Mouse (Mus musculus): ENCODE measurements at regions not wholly inside any gene's neighbourhood (a gene's known extent, or its start where the extent isn't known, plus 50 kb on each side); places are given as distances from the start of the nearest gene placed in this dataset.

DNA sequence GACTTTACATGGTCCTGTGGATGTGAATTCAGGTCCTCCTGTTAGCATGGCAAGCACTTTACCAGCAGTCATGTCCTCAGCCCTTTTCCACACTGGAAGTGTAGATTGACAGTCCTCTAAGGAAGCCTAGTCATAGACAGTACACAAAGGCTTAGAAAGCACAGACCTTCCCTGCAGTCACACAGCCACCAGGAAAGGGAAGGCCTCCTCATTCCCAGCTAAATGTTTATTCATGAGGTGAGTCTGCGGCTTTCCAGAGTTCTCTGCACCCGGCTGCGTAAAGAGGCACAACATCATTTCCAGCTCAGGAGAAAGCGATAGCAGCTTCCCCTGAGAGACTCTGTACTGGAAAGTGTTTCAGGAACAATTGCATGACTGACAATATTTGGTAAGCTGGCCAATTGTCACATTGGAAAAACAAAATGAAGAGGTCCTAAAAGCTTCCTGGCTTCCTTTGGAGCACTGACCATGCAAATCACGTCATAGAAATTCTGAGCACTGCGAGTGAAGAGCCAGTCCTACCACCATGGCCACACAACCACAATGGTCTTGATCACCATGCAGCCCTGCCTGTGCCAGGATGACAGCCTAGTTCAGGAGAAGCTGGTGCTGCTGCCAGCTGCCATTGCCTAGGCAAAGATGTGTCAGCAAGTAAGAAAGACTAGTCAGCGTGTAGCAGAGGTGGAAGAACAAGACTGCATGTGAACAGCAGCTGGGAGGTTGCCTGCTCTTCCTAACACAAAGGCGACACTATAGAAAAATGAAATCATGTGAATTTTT lies 252.2 kb upstream of the Tbl1xr1 start:
- DNase-seq: peak; percentile 36

DNA sequence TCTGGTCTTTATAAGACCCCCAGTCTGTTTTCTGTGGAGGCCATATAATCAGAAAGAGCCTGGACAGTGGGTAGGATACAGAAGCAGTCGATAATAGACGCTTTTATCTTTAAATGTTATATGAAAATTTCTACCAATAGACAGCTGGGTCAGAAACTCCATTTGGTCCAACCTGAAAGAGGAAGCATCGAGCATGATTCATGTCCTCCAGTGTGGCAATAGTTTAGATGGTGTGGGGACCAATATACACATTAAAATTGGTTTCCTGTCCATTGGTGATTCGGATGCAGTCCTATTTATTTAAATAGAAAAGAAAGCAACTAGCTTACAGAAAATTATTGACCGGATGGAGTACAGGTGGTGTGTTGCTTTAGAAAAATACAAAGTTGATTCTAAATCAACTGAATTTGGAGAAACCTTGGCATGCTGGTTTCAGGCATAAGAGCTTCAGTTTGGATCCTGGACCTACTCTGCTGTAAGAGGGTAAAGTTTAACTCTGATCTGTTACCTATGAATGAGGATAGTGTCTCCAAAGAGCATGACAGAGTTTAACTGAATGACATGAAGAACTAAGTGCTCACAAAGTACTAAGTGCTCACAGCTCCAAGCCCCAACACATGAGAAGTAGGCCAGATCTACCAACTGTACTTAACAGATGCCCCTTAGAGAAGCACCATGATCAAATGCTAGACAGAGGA lies 251.4 kb upstream of the Tbl1xr1 start:
- DNase-seq: no peak

DNA sequence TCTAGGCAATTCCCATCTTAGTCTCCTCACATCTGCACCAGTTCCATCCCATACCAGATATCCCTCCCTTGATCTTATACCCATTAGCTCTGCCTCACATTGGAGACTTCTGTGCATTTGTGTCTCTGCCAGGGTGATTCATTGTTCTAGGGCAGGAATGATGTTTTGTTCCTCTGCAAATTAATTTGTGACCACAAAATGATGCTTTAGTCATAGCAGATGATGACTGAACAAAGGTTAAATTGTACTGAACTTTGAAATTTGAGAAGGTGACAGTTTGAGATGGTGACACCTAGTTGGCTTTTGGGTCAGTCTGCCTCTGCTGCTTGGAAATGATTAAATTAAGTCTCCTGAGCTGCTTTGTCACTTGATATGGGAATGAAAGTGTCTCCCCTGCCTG lies 248.8 kb upstream of the Tbl1xr1 start:
- DNase-seq: no peak

DNA sequence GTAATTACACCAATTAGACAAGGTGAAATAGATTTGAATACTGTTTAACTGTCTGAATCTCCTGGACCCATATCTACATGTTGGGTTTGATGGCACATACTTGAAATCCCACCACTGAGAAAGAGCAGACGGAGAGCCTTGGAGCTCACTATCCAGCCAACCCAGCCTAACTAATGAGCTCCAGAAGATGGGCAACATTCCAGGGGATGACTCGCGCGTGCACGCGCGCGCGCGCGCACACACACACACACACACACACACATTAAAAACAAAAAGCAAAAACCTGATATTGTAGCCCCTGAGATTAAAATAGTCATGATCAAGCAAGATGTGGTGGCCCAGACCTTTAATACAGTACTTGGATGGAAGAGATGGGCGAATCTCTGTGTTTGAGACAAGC lies 243.3 kb upstream of the Tbl1xr1 start:
- no peak for DNase-seq

DNA sequence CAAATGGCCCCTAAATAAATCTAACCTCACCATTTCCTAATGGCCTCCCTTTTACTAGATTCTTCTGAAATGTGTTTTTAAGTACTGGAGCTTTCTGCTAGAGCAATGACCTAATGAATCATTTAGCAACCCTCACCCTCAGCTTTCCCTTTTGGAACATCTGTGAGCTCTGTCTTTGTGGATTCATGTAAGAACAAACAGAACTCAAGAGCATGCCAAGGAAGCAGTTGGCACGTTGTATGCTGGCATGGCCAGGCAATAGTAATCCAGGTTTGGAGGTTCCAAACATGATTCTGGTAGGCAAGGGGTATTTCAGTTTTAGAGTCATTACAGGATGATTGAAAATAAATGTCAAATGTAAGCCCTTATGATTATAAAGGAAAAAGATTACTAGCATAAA lies 240.9 kb upstream of the Tbl1xr1 start:
- peak; percentile 49 for DNase-seq

DNA sequence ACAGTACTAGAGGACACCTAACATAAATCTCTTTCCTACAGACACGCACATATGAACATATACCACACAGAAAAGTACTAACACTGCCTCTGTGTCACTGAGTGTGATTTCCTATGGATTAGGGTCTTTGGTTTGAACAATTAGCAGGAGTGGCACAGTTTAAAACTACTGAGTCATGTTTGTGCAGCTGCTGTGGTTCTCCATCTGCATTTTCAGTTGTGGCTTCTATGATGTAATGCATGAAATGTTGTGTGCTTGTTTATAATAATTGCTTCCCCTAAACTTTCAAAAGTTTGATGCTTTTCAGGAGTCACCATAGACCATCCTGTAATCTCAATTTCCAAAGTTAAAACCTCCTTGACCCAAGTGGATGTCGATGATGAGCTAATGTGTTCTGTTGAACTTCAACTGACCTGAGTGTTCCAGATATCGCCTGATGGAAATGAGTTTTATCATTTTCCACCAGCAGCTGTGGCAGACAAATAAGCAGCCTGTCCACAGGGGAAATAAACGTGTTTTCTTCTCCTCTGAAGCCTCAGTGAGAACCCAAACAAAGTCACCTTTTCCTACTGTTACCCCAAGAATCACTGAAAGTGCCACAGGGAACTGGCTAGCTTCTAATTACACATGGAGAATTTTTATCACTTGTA lies 239.0 kb upstream of the Tbl1xr1 start:
- no peak for DNase-seq

DNA sequence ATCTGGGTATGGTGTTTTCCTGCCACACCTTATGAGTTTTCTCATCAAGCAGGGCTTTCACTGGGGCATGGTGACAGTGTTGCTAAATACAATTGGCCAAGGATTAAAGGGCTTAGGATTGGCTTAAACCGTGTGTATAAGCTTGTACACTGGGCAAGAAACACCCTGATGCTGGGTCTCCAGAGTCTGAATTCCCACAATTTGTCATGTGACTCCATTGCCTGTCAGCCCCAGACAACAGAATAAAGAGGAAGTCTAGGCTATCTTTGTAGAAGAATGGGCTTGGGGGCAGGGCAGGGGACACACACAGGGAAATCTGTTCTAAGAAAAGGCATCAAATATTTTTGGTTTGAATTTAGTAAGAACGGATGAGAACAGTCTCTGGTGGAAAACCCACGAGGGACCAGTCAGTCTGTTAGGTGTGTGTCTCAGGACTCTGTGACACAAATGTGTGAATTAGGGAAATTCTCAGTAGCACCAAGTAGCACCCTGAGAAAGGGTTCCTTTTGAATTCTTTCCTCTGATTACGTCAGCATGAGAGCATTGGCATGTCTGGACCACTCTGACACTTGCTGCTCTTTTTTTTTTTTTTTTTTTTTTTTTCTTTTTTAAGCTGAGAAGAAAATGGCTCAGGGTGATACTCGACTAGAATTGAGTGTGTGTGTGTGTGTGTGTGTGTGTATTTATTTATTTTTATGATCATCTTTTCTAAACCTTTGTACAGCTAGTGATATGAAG lies 235.5 kb upstream of the Tbl1xr1 start:
- DNase-seq: peak; percentile 18

DNA sequence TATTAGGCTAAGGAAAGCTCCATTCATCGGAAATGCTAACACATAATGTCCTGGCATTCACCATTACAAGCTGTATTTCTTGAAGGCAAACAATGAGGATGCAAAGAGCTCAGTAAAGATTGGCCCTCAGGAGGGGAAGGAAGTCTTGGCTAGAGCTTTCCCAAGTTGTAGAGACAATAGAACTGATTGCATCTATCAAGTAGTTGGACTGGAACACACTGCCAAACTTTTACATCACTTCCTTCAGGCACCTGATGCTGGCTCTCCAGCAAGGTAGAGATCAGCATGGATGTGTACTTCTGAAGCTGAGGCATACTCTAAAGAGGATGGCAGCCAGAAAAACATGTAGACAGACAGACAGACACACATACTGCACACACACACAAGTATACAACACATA lies 234.9 kb upstream of the Tbl1xr1 start:
- DNase-seq: no peak

DNA sequence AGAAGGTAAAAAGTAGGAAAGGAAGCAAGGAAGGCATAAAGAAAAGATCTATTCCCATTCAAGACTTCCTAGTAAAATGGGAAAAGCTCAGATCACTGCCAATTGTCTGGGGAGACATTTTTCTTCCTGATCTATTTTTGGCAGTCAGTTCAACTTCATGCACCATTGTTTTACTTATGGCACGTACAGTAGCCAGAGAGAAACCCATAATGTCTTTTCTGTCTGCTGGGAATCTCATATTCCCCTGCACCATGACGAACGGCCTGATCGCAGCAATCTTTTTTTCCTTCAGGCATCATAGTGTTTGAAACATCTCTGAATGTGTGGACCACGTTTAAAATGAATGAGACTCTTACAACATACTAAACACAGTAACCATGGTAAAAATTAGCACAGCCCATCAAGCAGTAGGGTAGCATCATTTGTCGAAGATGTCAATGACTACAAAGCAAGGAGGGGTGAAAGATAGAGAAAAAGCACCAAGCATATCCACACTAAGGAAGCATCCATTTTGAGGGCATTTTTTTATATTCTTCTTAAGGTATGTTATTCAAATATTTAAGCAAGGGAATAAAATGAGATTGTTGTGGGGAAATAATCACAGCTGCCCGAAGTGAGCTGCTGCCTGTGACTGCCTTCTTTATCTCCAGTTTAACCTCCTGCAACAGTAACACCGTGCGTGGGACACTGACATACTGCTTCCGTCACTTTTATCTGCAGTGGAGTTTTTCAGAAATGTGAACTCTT lies 233.7 kb upstream of the Tbl1xr1 start:
- no peak for DNase-seq

DNA sequence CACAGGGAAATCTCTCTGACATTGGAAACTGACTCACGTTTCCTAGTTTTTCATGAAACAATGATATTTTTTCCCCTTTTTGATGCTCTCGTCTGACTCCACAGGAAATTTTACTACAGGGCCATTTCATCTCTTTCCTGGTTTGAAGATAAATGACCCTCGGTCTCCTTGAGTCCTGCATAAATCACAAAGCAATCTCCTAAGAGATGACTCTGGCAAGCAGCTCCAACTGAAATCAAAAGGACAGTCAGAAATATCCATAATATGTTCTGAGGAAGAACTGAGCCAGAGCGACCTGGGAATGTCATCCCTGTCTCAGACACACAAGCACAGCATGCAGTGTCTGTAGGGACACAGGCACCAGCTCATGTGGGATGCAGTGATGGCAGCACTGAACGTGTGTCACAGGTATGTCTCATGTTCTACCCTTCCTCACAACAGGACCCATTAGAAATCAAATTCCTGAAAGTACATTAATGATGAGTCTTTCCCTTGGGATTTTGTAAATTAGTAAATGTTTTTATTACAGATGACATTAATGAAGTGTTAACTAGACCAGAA lies 233.1 kb upstream of the Tbl1xr1 start:
- DNase-seq: no peak

DNA sequence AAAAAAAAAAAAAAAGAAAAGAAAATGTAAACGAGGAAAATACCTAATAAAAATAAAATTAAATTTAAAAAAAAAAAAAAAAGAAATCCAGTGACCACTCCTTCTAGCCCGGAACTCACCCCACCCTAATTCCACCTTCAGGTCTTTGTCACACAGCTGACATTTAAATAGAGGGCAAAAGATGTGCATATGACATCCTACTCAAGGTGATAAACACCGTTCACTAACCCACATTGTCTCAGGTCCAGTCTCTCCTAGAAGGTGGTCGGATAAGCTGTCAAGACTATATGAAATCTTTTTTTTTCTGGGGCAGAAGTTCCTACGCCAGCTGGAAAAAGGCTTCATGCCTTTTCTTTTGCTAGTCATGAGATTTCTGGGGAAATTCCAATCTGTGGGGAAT lies 226.6 kb upstream of the Tbl1xr1 start:
- no peak for DNase-seq

DNA sequence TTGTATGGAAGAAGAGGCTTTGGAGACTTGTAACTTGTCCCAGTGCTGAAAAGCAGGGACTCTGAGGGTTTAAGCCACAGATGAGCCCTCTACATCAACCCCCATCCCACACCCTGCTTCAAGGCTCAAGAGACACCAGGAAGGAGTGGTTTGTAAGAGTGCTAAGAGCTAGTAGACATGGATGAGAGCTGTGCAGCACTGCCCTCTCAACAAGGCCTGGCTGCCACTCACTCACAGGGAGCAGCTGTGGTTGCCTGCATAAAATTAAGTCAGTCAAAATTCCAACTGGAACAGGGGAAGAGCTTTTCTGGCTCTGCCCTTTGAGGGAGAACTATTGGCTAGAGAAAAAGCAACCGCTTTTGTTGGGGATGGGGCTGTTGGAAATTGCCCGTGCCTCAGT lies 225.5 kb upstream of the Tbl1xr1 start:
- DNase-seq: no peak

DNA sequence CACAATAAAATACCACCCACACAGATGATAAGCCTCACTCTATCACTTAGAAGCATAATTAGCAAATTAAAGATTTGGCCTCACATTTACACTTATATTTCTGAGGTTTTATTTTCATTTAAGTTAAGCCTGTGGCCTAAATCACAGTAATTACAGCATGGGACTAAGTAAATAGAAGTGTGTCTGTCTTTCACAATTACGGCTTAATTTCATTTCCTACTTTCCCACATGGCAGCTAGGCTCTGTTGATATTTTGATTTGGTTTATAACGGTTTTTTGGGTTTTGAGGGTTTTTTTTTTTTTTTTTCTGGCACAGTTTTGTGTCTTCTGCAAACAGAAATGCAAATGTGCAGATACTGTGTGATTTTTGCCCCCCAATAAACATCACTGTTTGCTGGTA lies 222.1 kb upstream of the Tbl1xr1 start:
- DNase-seq: no peak

DNA sequence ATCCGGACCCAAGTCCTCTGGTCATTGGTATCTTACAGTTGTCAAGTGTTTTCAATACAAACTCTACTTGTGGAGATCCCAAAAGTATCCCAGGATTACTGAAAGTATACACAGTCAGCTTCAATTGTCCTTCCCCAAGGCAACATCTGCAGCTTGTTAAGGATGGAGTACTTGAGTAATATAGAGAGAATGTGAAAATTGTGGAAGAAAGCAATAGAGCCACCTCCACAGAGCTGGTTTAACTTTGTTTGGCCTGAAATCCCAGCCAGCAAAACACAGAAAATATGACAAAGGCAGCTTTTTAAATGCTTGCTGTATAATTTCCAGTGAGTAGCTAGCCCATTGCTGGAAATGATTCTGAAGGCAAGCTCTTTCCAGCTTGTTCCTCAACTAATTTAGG lies 217.0 kb upstream of the Tbl1xr1 start:
- DNase-seq: no peak

DNA sequence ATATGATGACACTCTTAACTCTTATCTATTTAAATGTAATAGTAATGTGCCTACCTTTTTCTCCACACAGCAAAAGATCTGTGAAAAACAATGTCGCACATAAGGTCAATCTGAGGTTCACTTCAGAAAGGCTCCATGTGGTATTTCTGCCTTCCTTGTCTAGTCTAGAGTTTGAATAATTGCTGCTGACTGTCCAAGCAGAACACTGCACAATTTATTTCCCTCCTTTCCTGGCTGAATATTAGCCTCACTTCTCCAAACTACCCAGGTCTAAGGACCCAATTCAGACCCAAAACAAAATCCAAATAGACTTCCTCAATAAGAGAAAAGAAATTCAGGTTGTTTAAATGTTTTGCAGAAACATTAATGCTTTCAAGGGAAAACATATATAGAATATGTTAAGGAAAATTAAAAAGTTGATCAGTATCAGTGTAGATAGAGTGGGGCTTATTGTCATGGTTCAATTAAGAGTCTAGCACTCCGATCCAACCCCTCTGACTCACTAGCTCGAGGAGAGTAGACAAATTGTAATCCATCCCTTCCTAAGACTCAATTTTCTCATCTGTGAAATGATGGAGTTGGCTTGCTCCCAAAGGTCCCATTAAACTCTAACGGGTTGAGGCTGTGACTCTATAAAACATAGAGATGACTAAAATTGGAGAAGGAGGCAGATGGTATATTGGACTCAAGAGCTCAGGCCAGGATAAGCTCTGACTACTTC lies 215.4 kb upstream of the Tbl1xr1 start:
- DNase-seq: no peak

DNA sequence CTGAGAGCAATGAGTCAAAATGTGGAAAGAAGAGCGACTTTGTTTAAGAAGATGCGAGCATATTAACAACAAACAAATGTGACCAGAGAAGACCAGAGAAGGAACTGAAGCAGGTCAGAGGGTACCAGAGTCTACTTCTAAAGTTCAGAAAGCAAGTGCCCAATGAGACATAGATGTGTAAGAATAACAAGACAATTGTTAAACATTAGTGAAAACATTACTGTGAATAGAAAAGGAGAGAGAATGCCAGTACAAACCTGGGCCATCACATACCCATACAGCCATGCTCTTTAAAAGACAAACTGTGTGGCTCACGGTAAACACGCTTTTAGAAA lies 214.8 kb upstream of the Tbl1xr1 start:
- DNase-seq: no peak

DNA sequence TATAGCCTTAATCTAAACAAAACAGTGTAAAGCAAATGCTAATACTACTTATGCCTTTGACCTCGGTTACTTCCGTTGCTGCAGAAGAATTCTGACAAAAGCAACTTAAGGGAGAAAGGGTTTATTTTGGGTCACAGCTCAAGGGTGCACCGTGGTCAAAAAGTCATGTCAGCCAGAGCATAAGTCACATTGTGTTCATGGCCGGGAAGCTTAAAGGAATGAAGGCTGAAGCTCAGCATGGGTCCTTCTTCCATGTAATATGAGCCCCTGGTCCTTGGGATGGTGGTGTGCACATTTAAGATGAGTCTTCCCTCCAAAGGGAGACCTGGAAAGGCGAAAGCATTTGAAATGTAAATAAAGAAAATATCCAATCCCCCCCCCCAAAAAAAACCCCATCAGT lies 212.1 kb upstream of the Tbl1xr1 start:
- DNase-seq: no peak

DNA sequence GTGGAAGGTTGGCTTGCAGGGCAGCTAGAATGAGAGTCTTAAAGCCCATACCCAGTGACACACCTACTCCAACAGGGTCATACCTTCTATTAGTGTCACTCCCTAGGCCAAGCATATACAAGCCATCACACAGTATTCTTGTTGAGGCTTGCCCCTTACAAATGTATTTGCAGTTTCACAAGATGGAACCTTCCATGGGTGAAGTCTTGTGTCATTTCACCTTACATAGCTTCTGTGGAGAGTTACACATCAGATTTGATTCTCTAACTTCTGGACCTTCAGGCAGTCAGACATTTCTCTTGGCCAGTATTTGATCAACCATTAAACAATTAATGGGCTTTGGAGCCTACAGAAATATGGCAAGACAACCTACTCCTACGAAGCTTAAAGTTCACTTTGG lies 210.6 kb upstream of the Tbl1xr1 start:
- no peak for DNase-seq

DNA sequence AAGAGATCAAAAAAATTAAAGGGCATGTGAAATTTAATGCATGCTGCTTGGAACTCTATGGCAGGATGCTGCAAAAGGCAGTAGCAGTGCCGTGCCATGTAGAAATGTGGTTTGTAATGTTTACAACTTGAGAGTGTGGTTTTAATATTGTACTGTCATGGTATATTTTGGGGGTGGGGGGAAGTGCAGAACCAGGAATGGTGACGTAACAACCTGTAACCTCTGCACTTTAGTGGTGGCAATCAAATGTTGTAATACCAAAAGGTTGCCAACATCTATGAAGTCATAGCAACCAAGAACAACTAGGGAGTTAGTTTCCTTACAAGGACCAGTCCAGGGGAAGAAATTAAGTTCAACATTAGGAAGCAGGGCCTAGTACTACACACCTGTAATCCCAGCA lies 198.1 kb upstream of the Tbl1xr1 start:
- no peak for DNase-seq

DNA sequence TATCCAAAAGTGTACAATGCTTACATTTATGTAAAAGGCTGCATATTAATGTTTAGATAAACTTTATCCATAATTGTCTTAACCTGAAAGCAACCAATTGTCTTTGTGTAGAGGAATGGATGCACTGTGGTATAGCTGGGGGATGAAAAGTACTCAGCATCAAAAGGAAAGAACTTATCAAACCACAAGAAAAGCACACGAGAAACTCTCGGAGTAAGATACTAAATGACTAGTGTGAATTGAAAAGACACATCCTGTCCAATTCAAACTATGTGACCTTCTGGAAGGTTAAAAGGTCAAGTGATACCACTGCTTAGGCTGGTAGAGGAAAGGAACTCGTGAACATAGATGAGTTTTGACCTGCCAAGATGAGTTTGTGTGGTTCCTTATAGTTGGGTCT lies 192.2 kb upstream of the Tbl1xr1 start:
- no peak for DNase-seq

DNA sequence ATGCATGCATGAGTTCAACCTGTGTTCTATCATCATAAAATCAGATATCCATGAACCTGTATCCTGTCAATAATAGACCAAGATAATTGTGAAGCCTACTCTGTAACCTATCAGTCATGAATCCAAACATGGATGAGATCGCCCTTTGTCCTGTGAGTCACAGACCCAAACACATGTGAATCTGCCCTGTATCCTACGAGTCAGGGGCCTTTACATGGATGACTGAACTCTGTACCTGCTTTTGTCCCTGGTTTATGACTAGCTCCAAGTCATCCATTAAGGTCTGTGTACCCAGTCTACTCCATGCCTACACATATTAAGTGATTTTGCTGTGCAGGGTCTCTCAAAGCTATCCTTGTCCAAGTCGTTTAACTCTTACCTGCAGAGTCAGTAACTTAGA lies 187.7 kb upstream of the Tbl1xr1 start:
- DNase-seq: no peak

Measured in layer of hippocampus, adult 9-11 months (tissue).